Mouse (Mus musculus) layer of hippocampus, adult 9-10 months (tissue): ENCODE results near the gene Rnase12.

ENCODE experiments used
- DNase-seq: peaks from one replicate; pipeline ENCODE4 v3.0.0; 2022; ENCODE audit warnings: low spot score

The Rnase12 gene

GRCm38 (mm10) chr14:51085086-51085485, 27.6 kb upstream of the Rnase12 start:
- no peak for DNase-seq

GRCm38 (mm10) chr14:51083805-51084204, 26.3 kb upstream of the Rnase12 start:
- no peak for DNase-seq

GRCm38 (mm10) chr14:51082599-51083581, 25.4 kb upstream of the Rnase12 start:
- no peak for DNase-seq

GRCm38 (mm10) chr14:51081035-51081434, 23.6 kb upstream of the Rnase12 start:
- DNase-seq: no peak

GRCm38 (mm10) chr14:51079180-51079579, 21.7 kb upstream of the Rnase12 start:
- no peak for DNase-seq

GRCm38 (mm10) chr14:51074335-51074734, 16.9 kb upstream of the Rnase12 start, which contains the start of gene Olfr750:
Gene Olfr750, minus strand, starts transcription at chr14:51074435.
- no peak for DNase-seq

GRCm38 (mm10) chr14:51069617-51070016, 12.2 kb upstream of the Rnase12 start:
- no peak for DNase-seq

GRCm38 (mm10) chr14:51068956-51069355, 11.5 kb upstream of the Rnase12 start:
- DNase-seq: no peak

GRCm38 (mm10) chr14:51060761-51061160, 3.3 kb upstream of the Rnase12 start:
- no peak for DNase-seq

GRCm38 (mm10) chr14:51054243-51055237, 2.9 kb downstream of the Rnase12 start:
- DNase-seq: no peak

GRCm38 (mm10) chr14:51053176-51053575, 4.3 kb downstream of the Rnase12 start:
- no peak for DNase-seq

GRCm38 (mm10) chr14:51051941-51052340, 5.5 kb downstream of the Rnase12 start:
- no peak for DNase-seq

GRCm38 (mm10) chr14:51050063-51050462, 7.4 kb downstream of the Rnase12 start, which contains the start of gene Rnase11:
Gene Rnase11, minus strand, starts transcription at chr14:51050163.
- no peak for DNase-seq

GRCm38 (mm10) chr14:51047846-51048245, 9.6 kb downstream of the Rnase12 start:
- DNase-seq: no peak

GRCm38 (mm10) chr14:51041769-51042168, 15.7 kb downstream of the Rnase12 start, which contains the start of gene Rnase9:
Gene Rnase9, minus strand, starts transcription at chr14:51041869.
- DNase-seq: no peak

- no peak for DNase-seq
These were observed 21.2 kb downstream of the Rnase12 start for GRCm38 (mm10) chr14:51036214-51036613.

GRCm38 (mm10) chr14:51035206-51035605, 22.3 kb downstream of the Rnase12 start:
- no peak for DNase-seq

GRCm38 (mm10) chr14:51027387-51028155, 29.9 kb downstream of the Rnase12 start:
- no peak for DNase-seq

- peak; percentile 77 for DNase-seq
These were observed 30.9 kb downstream of the Rnase12 start for GRCm38 (mm10) chr14:51026391-51027133.

- DNase-seq: no peak
These were observed 32.6 kb downstream of the Rnase12 start for GRCm38 (mm10) chr14:51024820-51025219.

GRCm38 (mm10) chr14:51023457-51023856, 34.0 kb downstream of the Rnase12 start:
- DNase-seq: no peak
